Mouse (Mus musculus) bone marrow, adult 2 months (tissue): ENCODE data around the gene Hcrtr2. TPM values are rescaled to one million over a fixed set of nuclear protein-coding genes. Genes with fewer than 3 reads are reported as not detected.

Experiments
- H3K27ac ChIP-seq: fragments of 200-500 bp; 2 replicates; pipeline ENCODE4 v1.5.1; 2012; ENCODE audit warnings: low read depth, mild to moderate bottlenecking, control low read depth, inconsistent platforms, low read length; ENCODE audit not compliant: control insufficient read depth, poor library complexity, insufficient read depth
- H3K4me1 ChIP-seq: fragments of 200-500 bp; 2 replicates; pipeline ENCODE4 v1.6.1; 2011; ENCODE audit warnings: low read length; ENCODE audit not compliant: control insufficient read depth, insufficient read depth
- H3K4me3 ChIP-seq: fragments of 200-500 bp; replicated peaks from 2 replicates; pipeline ENCODE3; 2011; ENCODE audit warnings: mild to moderate bottlenecking, low read depth, low read length, control low read depth; ENCODE audit not compliant: control insufficient read depth
- CTCF ChIP-seq: fragments of 200-500 bp; IDR thresholded peaks from 2 replicates; pipeline ENCODE4 v1.5.1; 2011; ENCODE audit warnings: low read length, control low read depth; ENCODE audit not compliant: control insufficient read depth, insufficient read depth
- POLR2A ChIP-seq: fragments of 200-500 bp; IDR thresholded peaks from 2 replicates; pipeline ENCODE4 v1.6.1; 2011; ENCODE audit warnings: low read depth, mild to moderate bottlenecking, control low read depth, low read length, borderline replicate concordance; ENCODE audit not compliant: control insufficient read depth
- WGBS: fragments of 180-500 bp; shearing (Covaris S2); methylation state at CpG from one replicate; pipeline ENCODE4 v1.1.7; 2018; 5-methylcytosine and 5-hydroxymethylcytosine counted together
- polyA plus RNA-seq: library from polyadenylated mRNA; stranded (reverse); fragments of >200 nt; gene quantifications from 2 replicates; pipeline ENCODE4 v1.2.4, GENCODE M21; 2011; ENCODE audit warnings: low replicate concordance; ENCODE audit not compliant: missing spikeins, insufficient read depth, insufficient read length

Hcrtr2 gene
- polyA plus RNA-seq, 1 experiment, result not detected

GRCm38 (mm10) chr9:76321589-76321988 is 2.1 kb downstream of the Hcrtr2 start:
- WGBS, result 86% methylated on average over 4 of the region's 4 CpGs
- no peak overlapping the region for H3K4me3 ChIP-seq
- no peaks in the 10 kb centered on the region for H3K4me1 ChIP-seq
- TF ChIP-seq CTCF (no peak), POLR2A (no peak)
- H3K27ac ChIP-seq, result no peak overlapping the region

- WGBS, result 64% methylated on average over 1 of the region's 1 CpGs
- H3K4me1 ChIP-seq, result no peaks in the 10 kb centered on the region
- H3K27ac ChIP-seq, result no peak overlapping the region
- TF ChIP-seq CTCF (no peak), POLR2A (no peak)
- no peak overlapping the region for H3K4me3 ChIP-seq
These were observed 2.9 kb downstream of the Hcrtr2 start for GRCm38 (mm10) chr9:76320755-76321154.

GRCm38 (mm10) chr9:76318302-76318701 is 5.4 kb downstream of the Hcrtr2 start:
- WGBS, result 75% methylated on average over 4 of the region's 4 CpGs
- Histone ChIP-seq H3K4me1 (no peaks in the 10 kb centered on the region), H3K4me3 (no peak overlapping the region), H3K27ac (no peak overlapping the region)
- no peak for TF ChIP-seq POLR2A

- Histone ChIP-seq H3K4me3 (no peak overlapping the region), H3K4me1 (no peaks in the 10 kb centered on the region), H3K27ac (no peak overlapping the region)
- TF ChIP-seq CTCF, result no peak
- TF ChIP-seq POLR2A, result no peak
These were observed 8.6 kb downstream of the Hcrtr2 start for GRCm38 (mm10) chr9:76315096-76315495.

- TF ChIP-seq CTCF (no peak), POLR2A (no peak)
- H3K4me1 ChIP-seq, result no peaks in the 10 kb centered on the region
- no peak overlapping the region for H3K27ac ChIP-seq
- no peak overlapping the region for H3K4me3 ChIP-seq
These were observed 9.7 kb downstream of the Hcrtr2 start for GRCm38 (mm10) chr9:76313921-76314320.

GRCm38 (mm10) chr9:76312221-76312620 is 11.4 kb downstream of the Hcrtr2 start:
- no peak for TF ChIP-seq CTCF
- TF ChIP-seq POLR2A, result no peak
- Histone ChIP-seq H3K27ac (no peak overlapping the region), H3K4me1 (no peaks in the 10 kb centered on the region), H3K4me3 (no peak overlapping the region)
- WGBS, result 48% methylated on average over 1 of the region's 1 CpGs

GRCm38 (mm10) chr9:76291384-76291783 is 32.3 kb downstream of the Hcrtr2 start:
- 65% methylated on average over 5 of the region's 5 CpGs for WGBS
- no peak overlapping the region for H3K4me3 ChIP-seq
- no peaks in the 10 kb centered on the region for H3K4me1 ChIP-seq
- H3K27ac ChIP-seq, result no peak overlapping the region
- no peak for TF ChIP-seq CTCF
- TF ChIP-seq POLR2A, result no peak

GRCm38 (mm10) chr9:76270886-76271285 is 52.8 kb downstream of the Hcrtr2 start:
- no peak for TF ChIP-seq CTCF
- TF ChIP-seq POLR2A, result no peak
- no peaks in the 10 kb centered on the region for H3K4me1 ChIP-seq
- H3K4me3 ChIP-seq, result no peak overlapping the region
- H3K27ac ChIP-seq, result no peak overlapping the region

GRCm38 (mm10) chr9:76257731-76258130 is 65.9 kb downstream of the Hcrtr2 start:
- Histone ChIP-seq H3K4me1 (no peaks in the 10 kb centered on the region), H3K4me3 (no peak overlapping the region), H3K27ac (no peak overlapping the region)
- 40% methylated on average over 5 of the region's 5 CpGs for WGBS
- no peak for TF ChIP-seq CTCF
- no peak for TF ChIP-seq POLR2A

GRCm38 (mm10) chr9:76252544-76252943 is 71.1 kb downstream of the Hcrtr2 start:
- 77% methylated on average over 7 of the region's 7 CpGs for WGBS
- Histone ChIP-seq H3K27ac (no peak overlapping the region), H3K4me3 (no peak overlapping the region), H3K4me1 (no peaks in the 10 kb centered on the region)
- no peak for TF ChIP-seq CTCF
- TF ChIP-seq POLR2A, result no peak
